Mouse (Mus musculus) common myeloid progenitor, adult 5-6 weeks (primary cell): ENCODE results near the gene Pafah1b1. TPM values are rescaled to one million over a fixed set of nuclear protein-coding genes. Genes with fewer than 3 reads are reported as not detected.
A peak's percentile ranks its signal among the peaks of the same experiment; 100 is the strongest.

Experiments
- ATAC-seq: replicated peaks from 2 replicates; pipeline ENCODE4 v1.8.0; 2016; ENCODE audit warnings: low read depth, mild to moderate bottlenecking, moderate TSS enrichment, inconsistent platforms; ENCODE audit not compliant: poor library complexity, severe bottlenecking
- total RNA-seq: library from RNA; stranded (forward); fragments of 200-1000, 187-1606 nt; gene quantifications from 2 replicates; pipeline ENCODE4 v1.2.3, GENCODE M21; 2017

The Pafah1b1 gene
- total RNA-seq, 1 experiment from 2014 or later: 76.8 TPM

GRCm38 (mm10) chr11:74721971-74722370 is 2.5 kb downstream of the Pafah1b1 start:
- ATAC-seq: no peak

GRCm38 (mm10) chr11:74721141-74721540 is 3.3 kb downstream of the Pafah1b1 start:
- no peak for ATAC-seq

- ATAC-seq: no peak
Measured at GRCm38 (mm10) chr11:74720668-74721067, 3.8 kb downstream of the Pafah1b1 start.

GRCm38 (mm10) chr11:74715971-74716525 is 8.4 kb downstream of the Pafah1b1 start:
- no peak for ATAC-seq

- ATAC-seq: no peak
Measured at GRCm38 (mm10) chr11:74710671-74711070, 13.8 kb downstream of the Pafah1b1 start.

- no peak for ATAC-seq
Measured at GRCm38 (mm10) chr11:74708781-74709180, 15.7 kb downstream of the Pafah1b1 start.

- no peak for ATAC-seq
Measured at GRCm38 (mm10) chr11:74704068-74704467, 20.4 kb downstream of the Pafah1b1 start.

GRCm38 (mm10) chr11:74699505-74699904 is 25.0 kb downstream of the Pafah1b1 start:
- ATAC-seq: no peak

- ATAC-seq: no peak
Measured at GRCm38 (mm10) chr11:74692151-74692550, 32.3 kb downstream of the Pafah1b1 start.

GRCm38 (mm10) chr11:74675156-74675555 is 49.3 kb downstream of the Pafah1b1 start:
- no peak for ATAC-seq

- ATAC-seq: no peak
Measured at GRCm38 (mm10) chr11:74674713-74675112, 49.8 kb downstream of the Pafah1b1 start.

- peak; percentile 67 for ATAC-seq
Measured at GRCm38 (mm10) chr11:74673561-74673960, 50.9 kb downstream of the Pafah1b1 start.

GRCm38 (mm10) chr11:74672901-74673513 is 51.5 kb downstream of the Pafah1b1 start:
- 0 out of 2 replicates have a peak, but pooled peaks have one; percentile 11 for ATAC-seq

GRCm38 (mm10) chr11:74671839-74672238 is 52.6 kb downstream of the Pafah1b1 start:
- no peak for ATAC-seq

GRCm38 (mm10) chr11:74671013-74671412 is 53.5 kb downstream of the Pafah1b1 start:
- ATAC-seq: no peak

- no peak for ATAC-seq
Measured at GRCm38 (mm10) chr11:74670151-74670550, 54.3 kb downstream of the Pafah1b1 start.

- no peak for ATAC-seq
Measured at GRCm38 (mm10) chr11:74668971-74669370, 55.5 kb downstream of the Pafah1b1 start.

GRCm38 (mm10) chr11:74668466-74668865 is 56.0 kb downstream of the Pafah1b1 start:
- ATAC-seq: no peak

- ATAC-seq: no peak
Measured at GRCm38 (mm10) chr11:74667582-74668010, 56.9 kb downstream of the Pafah1b1 start.

- ATAC-seq: no peak
Measured at GRCm38 (mm10) chr11:74666776-74667581, 57.5 kb downstream of the Pafah1b1 start.

- ATAC-seq: no peak
Measured at GRCm38 (mm10) chr11:74666284-74666652, 58.2 kb downstream of the Pafah1b1 start.
